Mouse (Mus musculus) B cell, adult 67 days (primary cell): ENCODE results near the gene Anapc11. TPM values are rescaled to one million over a fixed set of nuclear protein-coding genes. Genes with fewer than 3 reads are reported as not detected.

ENCODE experiments used
- total RNA-seq, 2 experiments: library from RNA; stranded (reverse); gene quantifications; 4 replicates each; pipeline ENCODE4 v1.2.4; 2023

Gene Anapc11
- 10 to 100 TPM; 50.0 to 53.1 TPM for total RNA-seq

GRCm38 (mm10) chr11:120598283-120598989 lies at the start of gene Anapc11, which contains the start of gene Alyref:
TSS of gene Anapc11 (plus strand) at chr11:120598421.
TSS of gene Alyref (minus strand) at chr11:120598365.

DNA sequence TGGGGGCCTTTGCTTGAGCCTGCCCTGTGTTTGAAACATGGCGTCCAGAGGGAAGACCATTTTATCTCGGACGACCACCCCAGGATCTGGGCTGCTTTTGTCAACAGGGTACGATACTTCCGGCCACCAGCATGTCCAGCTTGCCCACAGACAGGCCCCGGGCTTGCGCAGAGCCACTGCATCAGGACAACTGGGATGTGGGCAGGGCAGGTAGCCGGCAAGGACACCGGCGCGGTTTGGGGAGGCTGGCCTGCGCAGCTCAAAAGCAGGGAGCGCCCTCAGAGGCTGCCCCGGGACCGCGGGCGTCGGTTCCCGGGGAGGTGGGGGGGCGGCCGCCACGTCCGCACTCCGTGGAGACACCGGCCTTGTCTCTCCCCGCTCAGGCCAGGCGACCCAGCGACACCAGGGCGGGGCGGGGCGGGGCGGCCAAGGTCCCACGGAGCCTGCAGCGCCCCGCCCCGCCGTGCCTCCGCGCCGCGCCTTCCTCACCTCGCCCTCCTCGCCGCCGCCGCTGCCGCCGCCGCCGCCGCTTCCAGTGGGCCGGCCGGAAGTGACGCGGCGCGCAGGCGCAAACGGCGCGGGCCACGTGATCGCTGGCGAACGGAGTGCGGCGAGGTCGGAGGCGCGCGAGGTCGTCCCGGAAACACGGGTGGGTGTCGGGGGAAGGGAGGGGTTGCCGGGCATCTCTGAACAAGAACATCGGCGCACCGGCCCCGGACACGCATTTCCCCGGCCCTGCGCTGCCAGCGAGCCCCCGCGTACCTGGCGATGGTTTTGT lies 48.9 kb upstream of the Anapc11 start, which contains the start of gene Mcrip1:
Mcrip1 (minus strand) TSS at position 560 of the 778 bp plus-strand sequence.

GRCm38 (mm10) chr11:120550810-120551440 lies 47.3 kb upstream of the Anapc11 start, which contains the start of gene Ppp1r27:
TSS of gene Ppp1r27 (minus strand) at chr11:120551132.

DNA sequence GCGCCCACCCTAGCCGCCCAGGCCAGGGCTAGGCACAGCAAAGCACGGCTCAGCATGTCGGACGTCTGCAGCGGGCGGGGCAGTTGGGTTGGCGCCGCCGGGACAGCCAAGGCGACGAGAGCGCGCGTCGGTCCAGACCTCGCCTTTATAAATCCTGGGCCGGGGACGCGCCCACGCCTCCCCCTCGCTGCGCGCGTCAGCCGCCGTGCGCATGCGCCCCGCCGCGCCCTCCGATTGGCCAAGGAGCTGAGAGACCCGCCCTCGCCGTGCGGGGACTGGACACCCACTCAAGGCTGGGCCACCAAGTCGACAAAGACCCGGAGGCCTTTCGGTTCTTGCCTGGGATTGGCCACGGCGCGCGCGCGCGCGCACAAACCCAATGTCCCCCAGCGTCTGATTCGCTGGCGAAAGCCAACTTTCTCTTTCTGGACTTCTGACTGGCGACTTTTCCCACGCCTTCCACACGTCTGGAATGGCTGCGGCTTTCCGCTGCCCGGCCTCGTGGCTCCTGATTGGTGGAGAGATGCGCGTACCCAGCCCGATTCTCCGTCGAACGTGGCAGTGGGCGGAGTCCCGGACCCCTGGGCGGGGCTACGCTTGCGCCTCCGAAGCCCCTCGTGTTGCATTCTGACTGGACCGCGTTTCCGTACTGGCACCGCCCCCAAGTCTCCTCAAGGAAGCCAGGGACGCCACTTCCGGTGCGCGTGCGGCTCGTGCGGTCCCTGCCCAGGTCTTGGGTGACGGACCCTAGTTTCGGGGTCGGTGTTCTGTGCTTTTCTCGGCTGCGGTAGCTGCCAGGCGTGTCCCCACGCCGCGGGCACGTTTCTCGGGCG lies 25.3 kb upstream of the Anapc11 start, which contains the start of gene P4hb:
P4hb (minus strand) TSS at position 502 of the 833 bp plus-strand sequence.

GRCm38 (mm10) chr11:120581490-120582267 lies 16.5 kb upstream of the Anapc11 start, which contains the start of gene Arhgdia:
TSS of gene Arhgdia (minus strand) at chr11:120581624.

DNA sequence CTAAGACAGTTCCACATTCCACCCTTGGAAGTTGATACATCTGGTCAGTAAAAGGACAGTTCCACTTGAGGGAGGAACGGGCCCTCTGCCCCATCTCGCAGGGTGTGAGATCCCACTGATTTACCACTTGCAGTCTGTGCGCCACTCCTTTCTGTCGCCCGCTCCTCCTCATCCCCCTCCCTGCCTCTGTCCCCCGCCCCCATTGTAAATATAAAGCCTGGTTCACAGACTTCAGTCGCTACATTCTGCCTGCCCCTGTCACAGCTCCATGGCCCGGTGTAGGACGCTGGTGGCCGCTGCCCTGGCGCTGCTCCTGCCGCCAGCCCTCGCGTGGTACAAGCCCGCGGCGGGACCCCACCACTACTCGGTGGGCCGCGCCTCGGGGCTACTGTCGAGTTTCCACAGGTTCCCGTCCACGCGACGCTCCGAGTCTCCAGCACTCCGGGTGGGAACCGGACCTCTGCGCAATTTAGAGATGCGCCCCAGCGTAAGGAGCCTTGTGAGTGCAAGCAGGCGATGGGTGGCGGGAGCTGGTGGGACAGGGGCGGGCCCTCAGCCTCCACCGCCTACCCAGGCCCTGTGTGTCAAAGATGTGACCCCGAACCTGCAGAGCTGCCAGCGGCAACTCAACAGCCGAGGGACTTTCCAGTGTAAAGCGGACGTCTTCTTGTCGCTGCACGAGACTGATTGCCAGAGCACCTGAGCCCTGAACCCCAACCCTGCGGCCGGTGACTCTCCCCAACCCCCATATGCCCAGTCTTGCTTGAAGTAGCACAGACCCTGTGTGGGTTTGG lies 10.2 kb downstream of the Anapc11 start, which contains the start of gene Npb:
Npb (plus strand) TSS at position 237 of the 794 bp plus-strand sequence.

GRCm38 (mm10) chr11:120617519-120618112 lies 19.4 kb downstream of the Anapc11 start, which contains the start of gene Pcyt2:
TSS of gene Pcyt2 (minus strand) at chr11:120617936.

GRCm38 (mm10) chr11:120625152-120625775 lies 27.0 kb downstream of the Anapc11 start, which contains the start of gene Sirt7:
TSS of gene Sirt7 (minus strand) at chr11:120625240.

GRCm38 (mm10) chr11:120633520-120634343 lies 35.5 kb downstream of the Anapc11 start, which contains the start of gene Mafg:
TSS of gene Mafg (minus strand) at chr11:120633600.

DNA sequence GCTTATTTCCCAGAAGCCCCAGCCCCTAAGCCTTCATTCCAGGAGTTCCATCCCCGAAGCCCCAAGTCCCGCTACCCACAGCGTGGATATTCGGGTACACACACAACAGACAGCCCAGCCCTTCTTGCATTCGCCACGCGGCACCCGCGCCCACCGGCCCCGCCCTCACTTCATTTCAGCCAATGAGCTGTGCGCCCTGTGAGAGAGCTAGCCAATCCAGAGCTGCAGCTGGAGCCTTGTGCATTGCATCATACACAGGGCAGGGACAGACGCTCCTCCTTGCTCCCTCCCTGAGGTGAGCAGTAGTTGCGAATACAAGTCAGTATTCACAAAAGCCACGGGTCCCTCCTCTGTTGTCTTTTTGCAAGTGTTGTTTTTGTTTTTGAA lies 45.4 kb downstream of the Anapc11 start, which contains the start of gene Pycr1:
Pycr1 (minus strand) TSS at position 169 of the 387 bp plus-strand sequence.

DNA sequence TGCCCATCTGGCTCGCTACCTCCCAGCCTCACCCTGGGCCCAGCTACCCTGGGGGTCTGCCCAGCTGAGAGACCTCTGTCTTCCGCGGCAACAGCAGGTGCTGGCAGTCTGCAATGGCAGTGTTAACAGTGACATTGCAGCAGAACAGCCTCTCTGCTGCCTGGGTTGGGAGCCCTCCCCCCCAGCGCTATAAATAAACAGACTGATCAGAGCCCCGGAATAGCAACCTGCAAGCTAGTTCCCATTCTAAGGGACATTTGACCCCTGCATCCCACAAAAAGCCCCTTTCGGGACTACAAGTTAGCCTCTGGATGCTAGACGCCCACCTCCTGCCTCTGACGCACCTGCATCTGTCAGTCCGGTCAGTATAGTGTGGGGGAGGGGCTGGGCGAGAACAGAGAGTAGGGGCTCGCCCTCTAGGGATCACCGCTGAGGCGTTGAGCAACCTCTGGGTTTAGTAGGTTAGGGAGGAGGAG lies 49.8 kb downstream of the Anapc11 start, which contains the start of gene Myadml2:
Myadml2 (minus strand) TSS at position 158 of the 476 bp plus-strand sequence.

Other genes with a start within 250 kb of the Anapc11 start
- 1,000 to 10,000 TPM; 1,199 to 1,232 TPM for gene Actg1, start 249.9 kb upstream of the Anapc11 start, total RNA-seq
- not detected for gene Fscn2, start 236.9 kb upstream of the Anapc11 start, total RNA-seq
- 10 to 100 TPM; 23.1 to 23.6 TPM for gene Faap100, start 219.7 kb upstream of the Anapc11 start, total RNA-seq
- gene Nploc4, start 160.7 kb upstream of the Anapc11 start, total RNA-seq, result 10 to 100 TPM; 57.3 to 70.4 TPM
- 10 to 100 TPM in 1 of 2 experiments, not detected in 1; 50.9 TPM for gene Tspan10, start 155.8 kb upstream of the Anapc11 start, total RNA-seq
- gene Pde6g, start 144.9 kb upstream of the Anapc11 start, total RNA-seq, result under 1 TPM in 1 of 2 experiments, not detected in 1; 0.32 TPM
- 1 to 10 TPM; 5.4 to 9.3 TPM for gene Oxld1, start 140.4 kb upstream of the Anapc11 start, total RNA-seq
- gene Ccdc137, start 140.3 kb upstream of the Anapc11 start, total RNA-seq, result 10 to 100 TPM; 37.4 to 41.2 TPM
- gene Arl16, start 130.8 kb upstream of the Anapc11 start, total RNA-seq, result 10 to 100 TPM; 13.0 to 15.9 TPM
- gene Mrpl12, start 113.8 kb upstream of the Anapc11 start, total RNA-seq, result 10 to 100 TPM; 38.9 to 39.5 TPM
- 10 to 100 TPM; 14.7 to 15.0 TPM for gene Slc25a10, start 106.6 kb upstream of the Anapc11 start, total RNA-seq
- not detected for gene Gcgr, start 67.7 kb upstream of the Anapc11 start, total RNA-seq
- gene Mcrip1, start 48.7 kb upstream of the Anapc11 start, total RNA-seq, result 10 to 100 TPM; 40.5 to 43.6 TPM
- not detected for gene Ppp1r27, start 47.3 kb upstream of the Anapc11 start, total RNA-seq
- 100 to 1,000 TPM; 141 to 149 TPM for gene P4hb, start 25.2 kb upstream of the Anapc11 start, total RNA-seq
- gene Arhgdia, start 16.8 kb upstream of the Anapc11 start, total RNA-seq, result 100 to 1,000 TPM; 520 to 527 TPM
- 100 to 1,000 TPM; 130 to 143 TPM for gene Alyref, start 56 bp upstream of the Anapc11 start, total RNA-seq
- gene Npb, start 10.1 kb downstream of the Anapc11 start, total RNA-seq, result 1 to 10 TPM; 1.6 to 2.4 TPM
- 100 to 1,000 TPM; 107 to 119 TPM for gene Pcyt2, start 19.5 kb downstream of the Anapc11 start, total RNA-seq
- gene Sirt7, start 26.8 kb downstream of the Anapc11 start, total RNA-seq, result 100 to 1,000 TPM; 124 to 136 TPM
- gene Mafg, start 35.2 kb downstream of the Anapc11 start, total RNA-seq, result 10 to 100 TPM; 48.0 to 54.0 TPM
- gene Pycr1, start 45.3 kb downstream of the Anapc11 start, total RNA-seq, result under 1 TPM in 1 of 2 experiments, not detected in 1; 0.81 TPM
- 1 to 10 TPM in 1 of 2 experiments, not detected in 1; 1.4 TPM for gene Myadml2, start 49.7 kb downstream of the Anapc11 start, total RNA-seq
- not detected for gene Notum, start 62.8 kb downstream of the Anapc11 start, total RNA-seq
- 100 to 1,000 TPM in 1 of 2 experiments, 10 to 100 TPM in 1; 97.4 to 100 TPM for gene Aspscr1, start 74.6 kb downstream of the Anapc11 start, total RNA-seq
- gene Cenpx, start 115.3 kb downstream of the Anapc11 start, total RNA-seq, result 10 to 100 TPM; 30.5 to 32.1 TPM
- 10 to 100 TPM; 38.6 to 46.7 TPM for gene Lrrc45, start 115.5 kb downstream of the Anapc11 start, total RNA-seq
- gene Rac3, start 123.0 kb downstream of the Anapc11 start, total RNA-seq, result 1 to 10 TPM; 1.1 to 1.5 TPM
- gene Dcxr, start 128.9 kb downstream of the Anapc11 start, total RNA-seq, result 10 to 100 TPM; 12.1 to 18.0 TPM
- not detected for gene Cbr2, start 133.7 kb downstream of the Anapc11 start, total RNA-seq
- 10 to 100 TPM; 32.7 to 39.2 TPM for gene Hmga1b, start 164.4 kb downstream of the Anapc11 start, total RNA-seq
- 10 to 100 TPM; 14.3 to 15.5 TPM for gene Rfng, start 185.8 kb downstream of the Anapc11 start, total RNA-seq
- 10 to 100 TPM; 75.3 to 86.7 TPM for gene Gps1, start 185.9 kb downstream of the Anapc11 start, total RNA-seq
- 10 to 100 TPM; 62.1 to 78.8 TPM for gene Dus1l, start 198.0 kb downstream of the Anapc11 start, total RNA-seq
- 100 to 1,000 TPM; 107 to 111 TPM for gene Fasn, start 226.1 kb downstream of the Anapc11 start, total RNA-seq